Mouse (Mus musculus) adrenal gland, adult 10 weeks (tissue): ENCODE results near the gene Smlr1. TPM values are rescaled to one million over a fixed set of nuclear protein-coding genes. Genes with fewer than 3 reads are reported as not detected.

Experiments used
- polyA plus RNA-seq: library from polyadenylated mRNA; stranded (reverse); fragments of 350-450 nt; fragmentation: Illumina TruSeq; extraction: RNeasy Lipid Tissue Mini Kit (QIAGEN cat#74804); gene quantifications from one replicate; pipeline ENCODE4 v1.2.3, GENCODE M21; 2014; ENCODE audit warnings: low read depth, low replicate concordance

The Smlr1 gene
- not detected for polyA plus RNA-seq

DNA sequence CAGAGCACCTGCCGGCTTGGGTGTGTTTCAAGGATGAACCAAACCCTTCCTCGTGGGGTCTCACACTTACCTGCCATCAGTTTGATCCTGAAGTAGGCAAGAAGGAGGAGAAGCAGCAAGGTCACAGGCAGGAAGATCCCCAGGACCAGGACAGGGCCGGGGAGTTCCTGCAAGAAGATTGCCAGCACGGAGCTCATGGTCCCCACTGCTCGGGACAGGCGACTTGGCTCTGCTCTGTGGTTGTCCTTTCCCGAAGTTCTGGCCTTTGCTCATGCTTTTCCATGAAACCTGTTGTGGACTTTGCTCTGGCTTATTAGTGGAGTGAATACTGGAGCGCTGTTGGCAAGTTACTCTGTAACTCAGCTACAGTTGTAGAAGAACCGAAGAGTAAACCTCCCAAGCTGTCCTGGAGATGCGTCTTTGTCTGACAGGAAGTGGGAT is at the start of gene Smlr1:
TSS of gene Smlr1 (minus strand) at position 377 of the 441 bp plus-strand sequence.

Other genes with a start within 250 kb of the Smlr1 start
- gene Akap7, start 228.4 kb downstream of the Smlr1 start, polyA plus RNA-seq, result 204 TPM
- gene Epb41l2, start 176.5 kb downstream of the Smlr1 start, polyA plus RNA-seq, result 60.6 TPM